Mouse (Mus musculus): ENCODE data around the gene Aloxe3. TPM values are rescaled to one million over a fixed set of nuclear protein-coding genes. Genes with fewer than 3 reads are reported as not detected.
A peak's percentile ranks its signal among the peaks of the same experiment; 100 is the strongest.
"Not testable (repeated sequence)": the region's sequence is repeated elsewhere in the genome, so short reads cannot be mapped to it uniquely, and the experiment has no call there.

Aloxe3 gene
- total RNA-seq, 1 experiment, result 0.49 TPM

DNA sequence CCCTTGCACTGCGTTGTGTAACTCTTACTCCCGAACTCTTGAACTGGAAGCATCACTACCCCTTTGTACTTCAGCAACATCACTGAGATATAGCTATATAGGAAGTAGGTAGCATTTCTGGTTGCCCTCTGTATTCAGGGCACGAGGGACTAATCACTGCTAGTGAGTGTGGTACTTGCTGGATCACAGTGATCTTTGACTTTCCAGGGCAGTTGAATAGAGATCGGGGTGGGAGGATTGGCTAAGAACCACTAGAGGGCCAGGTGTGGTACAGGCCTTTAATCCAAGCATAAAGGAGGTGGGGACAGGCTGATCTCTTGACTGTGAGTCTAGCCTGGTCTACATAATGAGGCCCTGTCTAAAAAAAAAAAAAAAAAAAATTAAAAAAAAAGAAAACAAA, 32.8 kb upstream of the Aloxe3 start:
- Histone ChIP-seq H3K4me3 (ENCODE audit: insufficient read depth in 1 of 2, low read depth in 1 of 2, low read length in 2 of 2, poor library complexity in 1 of 2, severe bottlenecking in 1 of 2) (no peak overlapping the region), H3K9ac (ENCODE audit: insufficient read depth, low read depth, low read length, poor library complexity, severe bottlenecking) (no peak overlapping the region), H3K4me1 (ENCODE audit: control insufficient read depth in 2 of 2, insufficient read depth in 2 of 2, low read length in 2 of 2, poor library complexity in 1 of 2) (peaks cover 6 to 22% of the 10 kb centered on the region in 2 experiments; a peak in 3 of 4 replicates), H3K27ac (ENCODE audit: insufficient read depth, low read depth, low read length, poor library complexity, severe bottlenecking) (no peak overlapping the region), H3K9me3 (ENCODE audit: control insufficient read depth, insufficient read depth, low read depth, low read length) (no peaks in the 10 kb centered on the region), H3K36me3 (ENCODE audit: control insufficient read depth, insufficient read depth, low read length, poor library complexity, severe bottlenecking) (peaks cover 7% of the 10 kb centered on the region; the same call in 1 of the 2 replicates)
- in situ Hi-C loops (cut with MboI; ENCODE audit: low sequenced_read_pairs in 2 of 2, unreplicated experiment in 2 of 2), result no loop called here
- DNase-seq (ENCODE audit: low read depth, low spot score), result no peak
- TF ChIP-seq ZC3H11A (IDR thresholded peaks at IDR 0.05; ENCODE audit: borderline replicate concordance, low read depth, low read length) (no peak), HCFC1 (IDR thresholded peaks at IDR 0.05; ENCODE audit: borderline replicate concordance, insufficient read depth, low read length) (no peak), MAFK (IDR thresholded peaks at IDR 0.05; ENCODE audit: insufficient read depth, low read depth, low read length) (no peak), CHD2 (IDR thresholded peaks at IDR 0.05; ENCODE audit: low read depth, low read length) (no peak), ZNF384 (IDR thresholded peaks at IDR 0.05; ENCODE audit: low read depth, low read length) (no peak)

DNA sequence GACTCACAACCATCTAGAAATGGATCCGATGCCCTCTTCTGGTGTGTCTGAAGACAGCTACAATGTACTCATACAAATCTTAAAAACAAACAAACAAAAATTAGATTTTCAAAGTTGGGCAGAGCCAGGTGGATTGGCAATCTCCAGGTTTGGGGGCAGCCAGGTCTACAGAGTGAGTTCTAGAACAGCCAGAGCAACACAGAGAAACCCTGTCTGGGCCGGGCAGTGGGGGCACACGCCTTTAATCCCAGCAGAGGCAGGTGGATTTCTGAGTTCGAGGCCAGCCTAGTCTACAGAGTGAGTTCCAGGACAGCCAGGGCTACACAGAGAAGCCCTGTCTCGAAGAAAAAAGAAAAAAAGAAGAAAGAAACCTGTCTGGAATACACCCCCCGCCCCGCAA, 31.8 kb upstream of the Aloxe3 start:
- H3K36me3 ChIP-seq (ENCODE audit: control insufficient read depth, insufficient read depth, low read length, poor library complexity, severe bottlenecking); H3K9me3 ChIP-seq (ENCODE audit: control insufficient read depth, insufficient read depth, low read depth, low read length); DNase-seq (ENCODE audit: low read depth, low spot score); H3K9ac ChIP-seq (ENCODE audit: insufficient read depth, low read depth, low read length, poor library complexity, severe bottlenecking); H3K27ac ChIP-seq (ENCODE audit: insufficient read depth, low read depth, low read length, poor library complexity, severe bottlenecking); in situ Hi-C loops (cut with MboI; ENCODE audit: low sequenced_read_pairs in 2 of 2, unreplicated experiment in 2 of 2); H3K4me3 ChIP-seq (ENCODE audit: insufficient read depth in 1 of 2, low read depth in 1 of 2, low read length in 2 of 2, poor library complexity in 1 of 2, severe bottlenecking in 1 of 2): not testable (repeated sequence)
- H3K4me1 ChIP-seq (ENCODE audit: control insufficient read depth in 2 of 2, insufficient read depth in 2 of 2, low read length in 2 of 2, poor library complexity in 1 of 2), result peaks cover 10 to 29% of the 10 kb centered on the region in 2 experiments; a peak in 3 of 4 replicates

- Histone ChIP-seq H3K9ac (ENCODE audit: insufficient read depth, low read depth, low read length, poor library complexity, severe bottlenecking) (peak within 1 kb of the TSS; percentile 70), H3K27ac (ENCODE audit: insufficient read depth, low read depth, low read length, poor library complexity, severe bottlenecking) (no peak within 1 kb of the TSS), H3K4me3 (ENCODE audit: insufficient read depth in 1 of 2, low read depth in 1 of 2, low read length in 2 of 2, poor library complexity in 1 of 2, severe bottlenecking in 1 of 2) (peak within 1 kb of the TSS; percentile 73 to 85), H3K4me1 (ENCODE audit: control insufficient read depth in 2 of 2, insufficient read depth in 2 of 2, low read length in 2 of 2, poor library complexity in 1 of 2) (peaks cover 10 to 23% of the 10 kb centered on the region in 2 experiments; a peak in 3 of 4 replicates), H3K9me3 (ENCODE audit: control insufficient read depth, insufficient read depth, low read depth, low read length) (no peaks in the 10 kb centered on the region), H3K36me3 (ENCODE audit: control insufficient read depth, insufficient read depth, low read length, poor library complexity, severe bottlenecking) (peaks cover 7% of the 10 kb centered on the region; the same call in 1 of the 2 replicates)
- DNase-seq (ENCODE audit: low read depth, low spot score), result peak; percentile 99
- TF ChIP-seq ZNF384 (IDR thresholded peaks at IDR 0.05; ENCODE audit: low read depth, low read length), result no peak
- peak; percentile 88 for TF ChIP-seq CHD2 (IDR thresholded peaks at IDR 0.05; ENCODE audit: low read depth, low read length)
- in situ Hi-C loops (cut with MboI; ENCODE audit: low sequenced_read_pairs in 2 of 2, unreplicated experiment in 2 of 2), result no loop called here
Observed at GRCm38 (mm10) chr11:69094697-69095429, 30.8 kb upstream of the Aloxe3 start, which contains the start of gene Per1. Gene Per1, plus strand, starts transcription at chr11:69095217.

GRCm38 (mm10) chr11:69095511-69096231, 30.0 kb upstream of the Aloxe3 start:
- TF ChIP-seq CHD2 (IDR thresholded peaks at IDR 0.05; ENCODE audit: low read depth, low read length), result no peak
- no peak for TF ChIP-seq MAFK (IDR thresholded peaks at IDR 0.05; ENCODE audit: insufficient read depth, low read depth, low read length)
- TF ChIP-seq ZC3H11A (IDR thresholded peaks at IDR 0.05; ENCODE audit: borderline replicate concordance, low read depth, low read length), result no peak
- no peak for TF ChIP-seq ZNF384 (IDR thresholded peaks at IDR 0.05; ENCODE audit: low read depth, low read length)
- TF ChIP-seq HCFC1 (IDR thresholded peaks at IDR 0.05; ENCODE audit: borderline replicate concordance, insufficient read depth, low read length), result no peak
- Histone ChIP-seq H3K27ac (ENCODE audit: insufficient read depth, low read depth, low read length, poor library complexity, severe bottlenecking) (no peak overlapping the region), H3K36me3 (ENCODE audit: control insufficient read depth, insufficient read depth, low read length, poor library complexity, severe bottlenecking) (peaks cover 8% of the 10 kb centered on the region; the same call in 1 of the 2 replicates), H3K9me3 (ENCODE audit: control insufficient read depth, insufficient read depth, low read depth, low read length) (no peaks in the 10 kb centered on the region), H3K9ac (ENCODE audit: insufficient read depth, low read depth, low read length, poor library complexity, severe bottlenecking) (peak overlapping the region; percentile 70), H3K4me1 (ENCODE audit: control insufficient read depth in 2 of 2, insufficient read depth in 2 of 2, low read length in 2 of 2, poor library complexity in 1 of 2) (peaks cover 10 to 23% of the 10 kb centered on the region in 2 experiments; a peak in 3 of 4 replicates), H3K4me3 (ENCODE audit: insufficient read depth in 1 of 2, low read depth in 1 of 2, low read length in 2 of 2, poor library complexity in 1 of 2, severe bottlenecking in 1 of 2) (peak overlapping the region; percentile 73 to 85)
- in situ Hi-C loops (cut with MboI; ENCODE audit: low sequenced_read_pairs in 2 of 2, unreplicated experiment in 2 of 2), result no loop called here
- DNase-seq (ENCODE audit: low read depth, low spot score), result no peak

Measured in ES-E14 (cell line).